Mouse (Mus musculus) liver, embryonic 14.5 days (tissue): ENCODE data around the gene Ankrd27.

Experiments
- CTCF ChIP-seq: IDR thresholded peaks from 2 replicates; pipeline ENCODE4 v1.5.1; 2016; ENCODE audit warnings: antibody characterized with exemption, low read depth, control low read depth
- EP300 ChIP-seq: IDR thresholded peaks from 2 replicates; pipeline ENCODE4 v1.6.1; 2016; ENCODE audit warnings: antibody characterized with exemption, low read depth

- TF ChIP-seq CTCF (no peak), EP300 (no peak)
Observed at GRCm38 (mm10) chr7:35594311-35594710, 8.3 kb downstream of the Ankrd27 start.
